Mouse (Mus musculus): ENCODE measurements around the gene Prkab1. TPM values are rescaled to one million over a fixed set of nuclear protein-coding genes. Genes with fewer than 3 reads are reported as not detected.

Prkab1 gene
- polyA plus RNA-seq, 1 experiment from 2014 or later: 37.8 TPM

Other genes with a start within 250 kb of the Prkab1 start
- 21.7 and 23.1 TPM in 2 replicates for gene Cit, start 179.2 kb downstream of the Prkab1 start, polyA plus RNA-seq (2015; fragmentation: Nextera tagmentation; extraction: Ambion mirVana)
- gene Tmem233, start 58.7 kb upstream of the Prkab1 start, polyA plus RNA-seq (2015; fragmentation: Nextera tagmentation; extraction: Ambion mirVana): not detected in 2 replicates

Measured in heart, embryonic 16.5 days (tissue).